Mouse (Mus musculus) R1 (cell line): ENCODE measurements at regions not wholly inside any gene's neighbourhood (a gene's known extent, or its start where the extent isn't known, plus 50 kb on each side); places are given as distances from the start of the nearest gene placed in this dataset.
"Not testable (repeated sequence)": the region's sequence is repeated elsewhere in the genome, so short reads cannot be mapped to it uniquely, and the experiment has no call there.

Experiments
- DNase-seq: peaks from one replicate; pipeline ENCODE4 v3.0.0-alpha.2; 2018; ENCODE audit warnings: low read depth, low spot score

DNA sequence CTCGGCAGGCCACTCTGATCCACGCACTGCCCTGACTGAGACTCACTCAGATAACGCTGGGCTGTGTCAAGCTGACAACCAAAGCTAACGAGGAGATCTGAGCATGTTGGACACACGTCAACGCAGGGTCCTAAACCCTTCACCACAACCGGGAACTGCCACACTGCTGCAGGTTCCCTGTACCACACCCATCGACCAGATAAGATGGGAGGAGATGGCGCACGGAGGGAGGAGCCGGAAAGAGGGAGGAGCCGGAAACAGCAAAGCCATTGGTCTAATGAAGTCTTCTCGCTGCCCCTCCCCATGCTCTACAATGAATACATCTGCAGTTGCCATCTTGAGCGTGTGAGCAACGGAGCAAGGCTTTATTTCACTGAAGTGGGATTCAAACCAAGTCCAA, 182.9 kb upstream of the Rpl38 start:
- peak; percentile 93 for DNase-seq

- DNase-seq, result no peak
Measured at GRCm38 (mm10) chr11:114484668-114484953, 183.7 kb upstream of the Rpl38 start.

DNA sequence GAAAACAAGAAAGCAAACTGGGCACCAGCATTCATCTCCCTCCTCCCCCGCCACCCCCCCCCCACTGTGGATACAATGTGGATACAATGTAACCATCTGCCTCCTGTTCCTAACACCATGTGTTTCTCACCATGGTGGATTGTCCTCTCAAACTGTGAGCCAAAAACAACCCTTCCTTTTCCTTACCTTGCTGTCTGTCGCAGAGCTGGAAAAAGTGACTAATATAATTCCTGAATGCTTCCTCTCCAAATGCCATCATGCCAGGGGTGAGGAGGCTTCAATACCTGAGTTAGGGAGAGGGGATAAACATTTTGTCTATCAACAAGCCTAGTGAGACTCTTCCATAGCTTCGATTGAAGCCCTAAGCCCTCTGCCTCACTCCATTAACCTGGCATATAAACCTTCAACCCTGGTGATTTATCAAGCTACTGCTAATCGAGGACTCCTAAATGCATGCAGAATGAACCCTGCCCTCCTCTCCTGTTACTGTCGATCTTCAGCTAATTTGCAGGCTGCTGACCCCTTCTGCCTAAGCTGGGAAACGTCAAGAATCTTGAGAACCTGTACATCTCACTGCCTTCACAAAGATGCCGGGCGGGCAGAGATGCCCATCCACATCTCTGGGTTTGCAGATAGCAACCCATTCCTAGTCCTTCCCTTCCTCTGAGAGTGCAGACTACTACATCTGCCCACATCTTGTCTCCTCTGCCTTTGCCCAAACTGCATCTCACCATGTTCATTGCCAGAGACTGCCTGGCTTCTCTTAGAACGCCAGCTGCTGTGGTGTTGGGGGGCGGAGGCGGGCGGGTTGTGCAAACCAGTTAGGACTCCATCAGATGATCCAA, 184.3 kb upstream of the Rpl38 start:
- DNase-seq, result no peak

GRCm38 (mm10) chr11:114483350-114483749, 185.0 kb upstream of the Rpl38 start:
- not testable (repeated sequence) for DNase-seq

DNA sequence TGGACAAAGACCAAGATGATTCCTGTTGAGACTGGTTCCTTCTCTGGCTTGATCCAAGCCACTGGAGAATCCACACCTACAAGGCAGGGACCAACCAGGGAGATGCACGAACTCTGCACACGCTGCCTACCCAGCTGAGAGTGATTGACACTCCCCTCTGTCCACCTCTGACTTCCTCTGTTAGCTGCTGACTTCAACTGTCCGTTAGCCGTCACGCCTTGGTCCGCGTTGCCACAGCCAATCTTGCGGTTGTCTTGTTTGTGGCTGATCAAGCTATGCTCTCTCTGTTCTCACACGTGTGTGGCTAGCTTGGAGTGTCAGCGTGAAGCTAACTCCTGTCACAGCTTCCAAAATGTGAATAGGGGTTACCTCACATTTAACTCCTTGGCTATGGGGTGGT, 186.3 kb upstream of the Rpl38 start:
- no peak for DNase-seq

DNA sequence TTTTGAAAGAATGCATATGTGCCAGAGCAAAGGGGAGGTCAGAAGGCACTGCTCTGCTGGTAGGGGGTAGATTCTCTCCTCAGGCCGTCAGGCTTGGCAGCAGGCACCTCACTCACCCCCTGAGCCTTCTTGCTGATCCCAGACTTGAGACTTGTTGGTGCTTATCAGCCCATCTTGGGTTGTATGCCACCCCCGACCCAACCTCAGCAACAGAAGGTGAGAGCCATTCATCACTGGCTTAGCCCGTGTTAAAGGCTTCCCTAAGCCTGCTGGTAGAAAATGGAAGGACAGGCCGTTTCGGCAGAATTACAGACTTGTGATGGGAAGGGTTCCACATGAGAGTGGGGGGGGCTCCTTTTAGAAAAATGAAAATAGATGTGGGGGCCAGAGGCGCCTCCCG, 187.3 kb upstream of the Rpl38 start:
- peak; percentile 30 for DNase-seq

DNA sequence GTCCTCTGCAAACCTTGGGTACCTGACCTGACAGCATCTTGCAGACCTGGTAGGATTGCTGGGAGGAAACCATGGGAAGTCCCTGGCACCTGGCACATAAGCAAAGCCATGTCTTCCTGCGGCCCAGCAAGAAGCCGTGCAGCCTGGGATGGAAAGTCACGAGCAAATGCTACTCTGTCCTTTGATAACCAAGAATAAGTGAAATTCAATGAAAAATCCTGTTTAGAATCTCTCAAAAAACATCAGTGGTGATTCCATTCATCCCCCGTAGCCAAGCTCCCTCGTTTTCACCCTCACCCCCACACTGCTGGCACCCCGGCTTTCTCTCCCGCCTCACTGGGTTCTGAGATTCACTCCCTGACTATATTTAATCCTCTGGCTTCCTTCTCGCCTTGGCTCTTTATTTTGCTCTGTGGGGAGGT, 188.2 kb upstream of the Rpl38 start:
- no peak for DNase-seq

GRCm38 (mm10) chr11:114478736-114479135, 189.6 kb upstream of the Rpl38 start:
- peak; percentile 73 for DNase-seq

- DNase-seq, result peak; percentile 73
Measured at GRCm38 (mm10) chr11:114477365-114477764, 191.0 kb upstream of the Rpl38 start.

DNA sequence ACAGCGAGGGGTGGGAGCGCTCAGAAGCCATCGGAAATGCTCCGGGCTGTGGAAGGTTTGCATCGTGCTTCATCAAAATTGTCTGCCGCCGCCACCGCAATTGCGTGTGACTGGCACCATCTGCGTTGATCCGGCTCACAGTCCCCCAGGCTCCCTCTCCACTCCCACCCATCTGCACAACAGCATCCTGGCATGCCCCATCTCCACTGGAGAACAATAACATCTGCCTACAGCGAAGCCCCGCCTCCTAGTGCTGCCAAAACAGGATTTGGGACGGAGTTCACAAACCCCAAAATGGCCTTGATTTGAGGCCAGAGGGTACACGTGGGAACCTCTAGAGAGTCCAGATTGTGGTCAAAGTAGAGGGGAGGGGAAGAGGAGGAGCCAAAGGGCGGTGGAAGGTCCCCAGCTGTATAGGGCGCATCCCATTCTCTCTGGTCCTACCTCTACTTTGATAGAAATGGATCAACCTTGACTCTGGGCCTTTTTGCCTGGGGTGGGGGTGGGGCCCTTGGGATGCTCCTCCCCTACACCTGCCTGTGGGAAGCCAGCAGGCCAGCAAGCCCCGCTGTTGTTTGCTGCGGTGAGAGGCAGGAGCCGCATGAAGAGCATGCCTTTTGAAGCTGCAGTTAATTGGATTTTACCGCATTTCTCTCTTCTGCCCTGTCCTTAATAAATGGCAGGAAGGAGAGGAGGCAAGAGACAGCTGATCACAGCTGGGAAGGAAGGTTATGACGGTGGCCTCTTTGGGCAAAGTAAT, 195.6 kb upstream of the Rpl38 start:
- peak; percentile 89 for DNase-seq

DNA sequence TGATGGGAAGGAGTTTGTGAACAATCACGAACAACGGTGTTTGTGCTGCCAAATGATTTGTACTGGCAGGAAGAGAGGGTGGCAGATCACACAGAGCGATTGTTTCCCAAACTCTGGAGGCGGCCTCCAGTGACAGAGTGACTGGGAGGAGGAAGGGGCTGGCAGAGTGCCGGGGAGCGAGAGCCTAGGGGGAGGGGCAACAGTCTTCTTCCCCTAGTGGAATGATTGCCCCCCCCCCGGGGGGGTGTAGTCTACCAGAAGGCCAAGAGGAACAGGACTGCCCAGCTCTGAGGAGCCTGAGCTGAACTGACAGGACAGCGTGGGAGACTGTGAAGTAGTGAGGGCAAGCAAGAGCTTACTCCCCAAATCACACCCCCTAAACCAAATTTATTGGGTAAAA, 199.9 kb upstream of the Rpl38 start:
- DNase-seq, result no peak

DNA sequence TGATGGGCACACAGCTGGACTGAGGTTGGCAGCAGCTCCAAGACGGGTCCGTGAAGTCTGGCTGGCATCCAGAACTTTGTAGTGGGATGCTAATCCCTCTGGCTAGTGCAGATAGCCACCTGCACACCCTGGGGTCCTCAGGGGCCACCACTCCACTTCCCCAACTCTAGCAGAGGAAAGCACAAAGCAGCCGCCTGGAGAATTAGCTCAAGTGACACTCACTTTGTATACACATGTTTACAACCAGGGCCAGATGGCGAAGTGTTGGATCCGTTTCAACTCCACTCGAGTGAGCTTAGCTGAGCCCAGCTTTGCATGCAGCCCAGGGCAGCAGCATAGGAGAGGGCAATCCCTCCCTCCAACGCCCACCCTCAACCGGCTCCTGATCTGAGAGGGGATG, 200.5 kb upstream of the Rpl38 start:
- DNase-seq, result no peak

- no peak for DNase-seq
Measured at GRCm38 (mm10) chr11:114465486-114465885, 202.8 kb upstream of the Rpl38 start.

- DNase-seq, result peak; percentile 69
Measured at GRCm38 (mm10) chr11:114462755-114463374, 205.5 kb upstream of the Rpl38 start.

GRCm38 (mm10) chr11:114454876-114455330, 213.4 kb upstream of the Rpl38 start:
- DNase-seq, result no peak

- DNase-seq, result no peak
Measured at GRCm38 (mm10) chr11:114448776-114449401, 219.4 kb upstream of the Rpl38 start.

- DNase-seq, result no peak
Measured at GRCm38 (mm10) chr11:114447461-114447847, 220.9 kb upstream of the Rpl38 start.

DNA sequence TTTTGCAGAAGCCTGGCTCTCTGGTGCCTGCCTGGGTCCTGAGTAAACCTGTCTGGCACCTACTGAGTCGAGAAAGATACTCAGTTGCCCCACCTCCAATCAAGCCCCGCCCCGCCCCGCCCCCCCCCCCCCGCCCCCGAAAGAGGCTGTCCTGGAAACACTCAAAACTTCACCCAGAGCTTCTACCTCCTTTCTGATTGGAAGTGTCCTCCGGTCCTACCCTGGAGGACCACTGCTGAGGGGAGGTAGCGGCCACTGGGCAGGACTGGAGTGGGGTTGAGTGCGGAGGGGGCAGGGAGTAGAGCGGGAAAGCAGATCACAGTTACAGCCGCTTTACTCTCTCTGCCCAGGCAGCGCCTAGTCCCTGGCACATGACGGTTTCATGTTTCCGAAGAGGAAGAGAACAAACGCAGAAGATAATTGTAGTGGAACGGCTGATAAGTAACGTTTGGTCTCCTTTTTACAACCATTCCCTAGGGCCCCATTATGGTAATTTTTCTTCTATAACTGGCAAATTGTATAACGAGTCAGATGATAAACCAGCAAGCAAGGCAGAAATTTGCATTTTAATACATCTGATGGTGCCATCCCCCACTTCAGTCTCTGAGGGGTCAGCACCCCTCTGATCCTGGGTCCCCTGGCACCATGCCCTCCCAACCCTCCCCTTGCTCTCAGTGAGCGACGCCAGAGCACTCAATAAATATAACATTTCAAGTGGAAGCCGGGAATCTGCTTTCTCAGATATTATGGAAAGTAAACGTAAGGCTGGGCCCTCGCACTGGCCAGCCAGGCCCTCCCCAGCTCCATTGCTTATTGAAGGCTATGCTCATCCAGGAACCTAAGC, 221.5 kb upstream of the Rpl38 start:
- DNase-seq, result peak; percentile 12

DNA sequence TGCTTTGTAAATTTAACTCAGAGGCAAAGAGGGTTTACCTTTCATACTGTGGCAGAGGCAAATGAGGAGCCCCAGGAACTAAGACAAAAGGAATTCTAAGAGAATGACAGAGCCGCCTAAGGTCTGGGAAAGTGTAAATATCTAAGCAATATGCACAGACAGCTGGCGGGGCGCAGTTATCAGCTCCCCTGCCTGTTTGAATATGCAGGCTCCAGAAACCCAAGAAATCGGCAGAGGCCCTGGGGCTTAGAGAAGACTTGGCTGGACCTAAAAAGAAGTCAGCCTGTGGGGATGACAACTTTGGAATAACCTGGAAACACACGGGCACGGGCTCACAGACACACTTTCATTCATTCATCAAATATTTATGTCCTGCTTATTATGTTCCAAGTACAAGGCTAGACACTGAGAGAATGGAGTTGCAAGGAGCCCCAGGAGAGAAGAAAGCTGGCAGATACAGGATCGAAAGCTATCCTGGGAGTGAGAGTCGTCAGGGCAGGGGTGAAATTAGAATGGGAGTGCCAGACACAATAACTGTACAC, 222.2 kb upstream of the Rpl38 start:
- peak; percentile 15 for DNase-seq

DNA sequence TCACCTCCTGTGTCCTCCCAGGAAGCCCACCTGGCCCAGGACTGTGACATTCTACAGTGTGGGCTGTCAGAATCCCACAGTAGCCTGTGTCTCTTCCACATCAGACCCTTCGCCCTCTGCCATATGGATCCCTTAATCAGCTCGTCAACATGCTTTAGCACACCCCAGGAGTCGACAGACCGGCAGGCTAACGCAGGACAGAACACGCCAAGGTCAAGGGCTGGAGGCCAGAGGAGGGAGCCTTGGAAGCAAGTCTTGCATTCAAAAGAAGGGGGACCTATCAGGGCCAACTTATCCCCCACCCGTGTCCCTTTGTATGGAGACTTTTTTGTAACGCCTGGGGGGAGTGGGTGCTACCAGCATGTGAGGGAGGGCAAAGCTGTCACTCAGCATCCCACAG, 224.1 kb upstream of the Rpl38 start:
- no peak for DNase-seq

DNA sequence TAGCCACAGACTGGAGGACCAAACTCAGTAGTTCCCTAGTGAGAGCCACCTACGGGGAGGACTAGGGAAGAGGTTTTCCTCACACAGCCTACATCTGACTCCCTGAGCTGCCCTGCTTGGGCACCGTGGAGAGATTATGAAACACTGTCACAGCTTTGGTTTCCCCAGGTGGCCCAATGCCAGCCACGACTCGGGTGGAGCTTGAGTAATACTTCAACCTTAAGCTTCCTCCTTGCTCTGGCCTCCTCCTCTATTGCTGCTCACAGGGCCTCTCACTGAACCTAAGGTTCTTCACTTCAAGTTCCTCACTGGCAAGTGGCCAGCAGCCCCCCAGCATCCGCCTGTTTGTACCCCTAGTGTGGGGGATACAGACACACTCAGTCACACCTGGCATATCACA, 224.9 kb upstream of the Rpl38 start:
- DNase-seq, result no peak
